Mouse (Mus musculus) erythroblast, embryonic 14.5 days (primary cell): ENCODE measurements around the gene Abcg8.

Source experiments
- GATA1 ChIP-seq: IDR thresholded peaks from 2 replicates; pipeline ENCODE4 v1.6.1; 2012; ENCODE audit warnings: low read length, inconsistent platforms, mixed read lengths
- TAL1 ChIP-seq: IDR thresholded peaks from 3 replicates; pipeline ENCODE4 v1.6.1; 2012; ENCODE audit warnings: low read length, inconsistent platforms, mixed read lengths

GRCm38 (mm10) chr17:84732612-84733011 lies 56.5 kb downstream of the Abcg8 start:
- TF ChIP-seq GATA1 (no peak), TAL1 (no peak)
